Mouse (Mus musculus) v-Abl transformed pro-B cells (cell line): ENCODE results near the gene Nmt2.

Source experiments
- in situ Hi-C, 2 experiments: fragments of 400-800 bp; cut with MboI; formaldehyde crosslinking; loops; one replicate each; pipeline ENCODE4 v1.15.1; 2025; ENCODE audit not compliant: unreplicated experiment in 2 of 2

Gene Nmt2

GRCm38 (mm10) chr2:3283602-3284472 is at the start of gene Nmt2:
TSS of gene Nmt2 (plus strand) at chr2:3284212.
- in situ Hi-C loops: no loop called here

- in situ Hi-C loops: no loop called here
Measured at GRCm38 (mm10) chr2:3239255-3239654, 44.8 kb upstream of the Nmt2 start.

GRCm38 (mm10) chr2:3244251-3244650 is 39.8 kb upstream of the Nmt2 start:
- in situ Hi-C loops: no loop called here

- in situ Hi-C loops: no loop called here
Measured at GRCm38 (mm10) chr2:3251309-3251708, 32.7 kb upstream of the Nmt2 start.

GRCm38 (mm10) chr2:3266466-3266865 is 17.5 kb upstream of the Nmt2 start:
- in situ Hi-C loops: no loop called here

GRCm38 (mm10) chr2:3267879-3268278 is 16.1 kb upstream of the Nmt2 start:
- in situ Hi-C loops: no loop called here

GRCm38 (mm10) chr2:3273349-3273748 is 10.7 kb upstream of the Nmt2 start:
- in situ Hi-C loops: no loop called here

- in situ Hi-C loops: no loop called here
Measured at GRCm38 (mm10) chr2:3276106-3276505, 7.9 kb upstream of the Nmt2 start.

- in situ Hi-C loops: no loop called here
Measured at GRCm38 (mm10) chr2:3277502-3277901, 6.5 kb upstream of the Nmt2 start.

- in situ Hi-C loops: no loop called here
Measured at GRCm38 (mm10) chr2:3281311-3281710, 2.7 kb upstream of the Nmt2 start.

GRCm38 (mm10) chr2:3282866-3283601 is 978 bp upstream of the Nmt2 start:
- in situ Hi-C loops: no loop called here

- in situ Hi-C loops: no loop called here
Measured at GRCm38 (mm10) chr2:3284473-3285180, 615 bp downstream of the Nmt2 start.

GRCm38 (mm10) chr2:3285181-3285530 is 1.1 kb downstream of the Nmt2 start:
- in situ Hi-C loops: no loop called here

- in situ Hi-C loops: no loop called here
Measured at GRCm38 (mm10) chr2:3285709-3286108, 1.7 kb downstream of the Nmt2 start.

- in situ Hi-C loops: no loop called here
Measured at GRCm38 (mm10) chr2:3286243-3286642, 2.2 kb downstream of the Nmt2 start.

- in situ Hi-C loops: no loop called here
Measured at GRCm38 (mm10) chr2:3289581-3289980, 5.6 kb downstream of the Nmt2 start.

GRCm38 (mm10) chr2:3292170-3292569 is 8.2 kb downstream of the Nmt2 start:
- in situ Hi-C loops: loop anchor here in 1 of 2 experiments (5.0 kb wide), 1 partner anchor 35 kb away; no protein-coding TSS in a partner anchor

GRCm38 (mm10) chr2:3295826-3296225 is 11.8 kb downstream of the Nmt2 start:
- in situ Hi-C loops: no loop called here

- in situ Hi-C loops: no loop called here
Measured at GRCm38 (mm10) chr2:3305426-3306025, 21.5 kb downstream of the Nmt2 start.

- in situ Hi-C loops: no loop called here
Measured at GRCm38 (mm10) chr2:3323132-3323531, 39.1 kb downstream of the Nmt2 start.
